Mouse (Mus musculus): ENCODE data around the gene Calhm2. TPM values are rescaled to one million over a fixed set of nuclear protein-coding genes. Genes with fewer than 3 reads are reported as not detected.

Calhm2 gene
- 1.0 and 1.4 TPM in 2 replicates for polyA plus RNA-seq (2015; fragmentation: Nextera tagmentation; extraction: Ambion mirVana)

- peak; percentile 53; the same call in 1 of the 2 replicates for ATAC-seq
- peaks cover 7% of the 10 kb centered on the region; the same call in 1 of the 2 replicates for H3K36me3 ChIP-seq (ENCODE audit: poor library complexity, severe bottlenecking)
- peaks cover 19% of the 10 kb centered on the region for H3K4me1 ChIP-seq
- H3K9ac ChIP-seq = peak within 1 kb of the TSS; percentile 54
- H3K27ac ChIP-seq = no peak within 1 kb of the TSS
- H3K4me3 ChIP-seq = peak within 1 kb of the TSS; percentile 17
- no peaks in the 10 kb centered on the region for H3K9me3 ChIP-seq (replicated peaks)
- peak within 1 kb of the TSS; percentile 54 for H3K4me2 ChIP-seq
- no peaks in the 10 kb centered on the region for H3K27me3 ChIP-seq
- 12% methylated on average over 28 of the region's 28 CpGs for WGBS
These were observed at the start of gene Calhm2 for GRCm38 (mm10) chr19:47137771-47138421. Gene Calhm2 (minus strand): TSS chr19:47138294.

GRCm38 (mm10) chr19:47186514-47187275, 48.6 kb upstream of the Calhm2 start:
- Histone ChIP-seq H3K36me3 (ENCODE audit: poor library complexity, severe bottlenecking) (no peaks in the 10 kb centered on the region), H3K27ac (no peak overlapping the region), H3K9ac (no peak overlapping the region), H3K4me3 (no peak overlapping the region), H3K9me3 (replicated peaks) (peaks cover 6% of the 10 kb centered on the region; the same call in 1 of the 2 replicates), H3K27me3 (peaks cover 5% of the 10 kb centered on the region; the same call in 1 of the 2 replicates), H3K4me1 (peaks cover 10% of the 10 kb centered on the region), H3K4me2 (no peak overlapping the region)
- 52% methylated on average over 15 of the region's 15 CpGs for WGBS
- ATAC-seq = no peak

GRCm38 (mm10) chr19:47184736-47185135, 46.6 kb upstream of the Calhm2 start:
- Histone ChIP-seq H3K9ac (no peak overlapping the region), H3K27me3 (peaks cover 23% of the 10 kb centered on the region), H3K36me3 (ENCODE audit: poor library complexity, severe bottlenecking) (no peaks in the 10 kb centered on the region), H3K27ac (no peak overlapping the region), H3K4me2 (no peak overlapping the region), H3K4me3 (no peak overlapping the region), H3K4me1 (peaks cover 14% of the 10 kb centered on the region), H3K9me3 (replicated peaks) (peaks cover 7% of the 10 kb centered on the region; the same call in 1 of the 2 replicates)
- WGBS = 71% methylated on average over 4 of the region's 4 CpGs
- no peak for ATAC-seq

- H3K27ac ChIP-seq = no peak overlapping the region
- H3K4me2 ChIP-seq = no peak overlapping the region
- WGBS = 70% methylated on average over 8 of the region's 8 CpGs
- H3K9ac ChIP-seq = no peak overlapping the region
- no peaks in the 10 kb centered on the region for H3K36me3 ChIP-seq (ENCODE audit: poor library complexity, severe bottlenecking)
- ATAC-seq = no peak
- peaks cover 19% of the 10 kb centered on the region for H3K4me1 ChIP-seq
- H3K9me3 ChIP-seq (replicated peaks) = peaks cover 7% of the 10 kb centered on the region; the same call in 1 of the 2 replicates
- peaks cover 28% of the 10 kb centered on the region for H3K27me3 ChIP-seq
- no peak overlapping the region for H3K4me3 ChIP-seq
These were observed 46.1 kb upstream of the Calhm2 start for GRCm38 (mm10) chr19:47184221-47184620.

- 19% methylated on average over 8 of the region's 8 CpGs for WGBS
- ATAC-seq = no peak
- Histone ChIP-seq H3K27me3 (peaks cover 56% of the 10 kb centered on the region), H3K27ac (no peak overlapping the region), H3K4me2 (peak overlapping the region; percentile 99), H3K4me3 (peak overlapping the region; percentile 66), H3K9me3 (replicated peaks) (peaks cover 7% of the 10 kb centered on the region; the same call in 1 of the 2 replicates), H3K4me1 (peaks cover 11% of the 10 kb centered on the region), H3K36me3 (ENCODE audit: poor library complexity, severe bottlenecking) (no peaks in the 10 kb centered on the region), H3K9ac (peak overlapping the region; percentile 73)
These were observed 41.9 kb upstream of the Calhm2 start for GRCm38 (mm10) chr19:47180011-47180410.

- peaks cover 56% of the 10 kb centered on the region for H3K27me3 ChIP-seq
- H3K4me1 ChIP-seq = peaks cover 11% of the 10 kb centered on the region
- peaks cover 7% of the 10 kb centered on the region; the same call in 1 of the 2 replicates for H3K9me3 ChIP-seq (replicated peaks)
- peak; percentile 44 for ATAC-seq
- H3K4me3 ChIP-seq = peak overlapping the region; percentile 66
- WGBS = under 1% methylated on average over 35 of the region's 42 CpGs
- H3K36me3 ChIP-seq (ENCODE audit: poor library complexity, severe bottlenecking) = no peaks in the 10 kb centered on the region
- peak overlapping the region; percentile 35; the same call in 1 of the 2 replicates for H3K27ac ChIP-seq
- peak overlapping the region; percentile 73 for H3K9ac ChIP-seq
- peak overlapping the region; percentile 99 for H3K4me2 ChIP-seq
These were observed 41.2 kb upstream of the Calhm2 start for GRCm38 (mm10) chr19:47179272-47179809.

- H3K4me3 ChIP-seq = peak within 1 kb of the TSS; percentile 66
- peaks cover 7% of the 10 kb centered on the region; the same call in 1 of the 2 replicates for H3K9me3 ChIP-seq (replicated peaks)
- H3K36me3 ChIP-seq (ENCODE audit: poor library complexity, severe bottlenecking) = no peaks in the 10 kb centered on the region
- peak; percentile 78 for ATAC-seq
- peak within 1 kb of the TSS; percentile 99 for H3K4me2 ChIP-seq
- peak within 1 kb of the TSS; percentile 35; the same call in 1 of the 2 replicates for H3K27ac ChIP-seq
- under 1% methylated on average over 58 of the region's 98 CpGs for WGBS
- peaks cover 11% of the 10 kb centered on the region for H3K4me1 ChIP-seq
- peak within 1 kb of the TSS; percentile 73 for H3K9ac ChIP-seq
- H3K27me3 ChIP-seq = peaks cover 56% of the 10 kb centered on the region
These were observed 40.6 kb upstream of the Calhm2 start, which contains the start of gene Neurl1a for GRCm38 (mm10) chr19:47178431-47179271. Gene Neurl1a (plus strand): TSS chr19:47178820.

- Histone ChIP-seq H3K4me1 (peaks cover 11% of the 10 kb centered on the region), H3K27ac (no peak overlapping the region), H3K36me3 (ENCODE audit: poor library complexity, severe bottlenecking) (no peaks in the 10 kb centered on the region), H3K9me3 (replicated peaks) (peaks cover 7% of the 10 kb centered on the region; the same call in 1 of the 2 replicates), H3K4me3 (peak overlapping the region; percentile 66), H3K4me2 (peak overlapping the region; percentile 99), H3K9ac (no peak overlapping the region), H3K27me3 (peaks cover 56% of the 10 kb centered on the region)
- 27% methylated on average over 10 of the region's 10 CpGs for WGBS
- ATAC-seq = peak; percentile 56; the same call in 1 of the 2 replicates
These were observed 39.9 kb upstream of the Calhm2 start for GRCm38 (mm10) chr19:47178001-47178400.

GRCm38 (mm10) chr19:47176916-47177505, 38.9 kb upstream of the Calhm2 start:
- Histone ChIP-seq H3K9ac (no peak overlapping the region), H3K4me3 (no peak overlapping the region), H3K9me3 (replicated peaks) (peaks cover 4% of the 10 kb centered on the region; the same call in 1 of the 2 replicates), H3K4me2 (no peak overlapping the region), H3K36me3 (ENCODE audit: poor library complexity, severe bottlenecking) (no peaks in the 10 kb centered on the region), H3K4me1 (peaks cover 11% of the 10 kb centered on the region), H3K27me3 (peaks cover 55% of the 10 kb centered on the region), H3K27ac (no peak overlapping the region)
- ATAC-seq = no peak
- WGBS = 81% methylated on average over 2 of the region's 2 CpGs

- WGBS = 82% methylated on average over 2 of the region's 2 CpGs
These were observed 37.4 kb upstream of the Calhm2 start for GRCm38 (mm10) chr19:47175472-47175871.

GRCm38 (mm10) chr19:47174515-47174914, 36.4 kb upstream of the Calhm2 start:
- no peak for ATAC-seq
- Histone ChIP-seq H3K27ac (no peak overlapping the region), H3K4me1 (peaks cover 4% of the 10 kb centered on the region), H3K4me3 (no peak overlapping the region), H3K9me3 (replicated peaks) (no peaks in the 10 kb centered on the region), H3K9ac (no peak overlapping the region), H3K36me3 (ENCODE audit: poor library complexity, severe bottlenecking) (no peaks in the 10 kb centered on the region), H3K27me3 (peaks cover 31% of the 10 kb centered on the region), H3K4me2 (no peak overlapping the region)
- 57% methylated on average over 3 of the region's 3 CpGs for WGBS

More at GRCm38 (mm10) chr19:47175472-47175871, 37.4 kb upstream of the Calhm2 start:
- Histone ChIP-seq H3K4me3 (no peak overlapping the region), H3K4me1 (peaks cover 11% of the 10 kb centered on the region), H3K4me2 (no peak overlapping the region), H3K9ac (no peak overlapping the region), H3K27ac (no peak overlapping the region), H3K36me3 (ENCODE audit: poor library complexity, severe bottlenecking) (no peaks in the 10 kb centered on the region), H3K9me3 (replicated peaks) (no peaks in the 10 kb centered on the region), H3K27me3 (peaks cover 41% of the 10 kb centered on the region)
- ATAC-seq = no peak

Measured in forebrain, embryonic 13.5 days (tissue).